Mouse (Mus musculus) forebrain, postnatal 0 days (tissue): ENCODE data around the gene Cpm. TPM values are rescaled to one million over a fixed set of nuclear protein-coding genes. Genes with fewer than 3 reads are reported as not detected.

Experiments used
- ATAC-seq: fragments of 200-750 bp; cut with Nextera tagmentation; 2 replicates; pipeline ENCODE4 v1.8.0; 2017; ENCODE audit warnings: mild to moderate bottlenecking, moderate library complexity
- DNase-seq: peaks from one replicate; pipeline ENCODE4 v3.0.0-alpha.2; 2015
- H3K27ac ChIP-seq: fragments of 300-500 bp; sonication (generic); 2 replicates; pipeline ENCODE4 v1.5.1; 2014; ENCODE audit warnings: low read depth, mild to moderate bottlenecking, antibody characterized with exemption, low read length, moderate library complexity, mixed read lengths
- H3K27me3 ChIP-seq: fragments of 300-500 bp; sonication (generic); 2 replicates; pipeline ENCODE4 v1.6.1; 2014; ENCODE audit warnings: mild to moderate bottlenecking, low read length, mixed read lengths; ENCODE audit not compliant: insufficient read depth
- H3K36me3 ChIP-seq: fragments of 300-500 bp; sonication (generic); 2 replicates; pipeline ENCODE4 v1.6.1; 2014; ENCODE audit warnings: mild to moderate bottlenecking, moderate library complexity; ENCODE audit not compliant: insufficient read depth
- H3K4me1 ChIP-seq: fragments of 300-500 bp; sonication (generic); 2 replicates; pipeline ENCODE4 v1.6.1; 2014; ENCODE audit warnings: antibody characterized with exemption; ENCODE audit not compliant: insufficient read depth
- H3K4me2 ChIP-seq: fragments of 300-500 bp; sonication (generic); 2 replicates; pipeline ENCODE4 v1.6.1; 2014; ENCODE audit warnings: low read depth, mild to moderate bottlenecking, moderate library complexity
- H3K4me3 ChIP-seq: fragments of 300-500 bp; sonication (generic); 2 replicates; pipeline ENCODE4 v1.5.1; 2014; ENCODE audit warnings: low read depth, low read length, mixed read lengths
- H3K9ac ChIP-seq: fragments of 300-500 bp; sonication (generic); 2 replicates; pipeline ENCODE4 v1.6.1; 2014; ENCODE audit warnings: mild to moderate bottlenecking
- H3K9me3 ChIP-seq: fragments of 300-500 bp; sonication (generic); 2 replicates; pipeline ENCODE4 v1.6.1; 2016; ENCODE audit warnings: low read length
- CTCF ChIP-seq: sonication (generic); IDR thresholded peaks from 2 replicates; pipeline ENCODE4 v1.5.1; 2016; ENCODE audit warnings: antibody characterized with exemption, control low read depth, low read depth
- WGBS: fragments of 180-500 bp; shearing (Covaris S2); extraction: QIAGEN DNeasy Blood & Tissue Kit; methylation state at CpG from one replicate; pipeline ENCODE4 v1.1.7; 2014; 5-methylcytosine and 5-hydroxymethylcytosine counted together
- polyA plus RNA-seq: library from polyadenylated mRNA; unstranded; fragments of >200 nt; fragmentation: Nextera tagmentation; extraction: Ambion mirVana; gene quantifications from 2 replicates; pipeline ENCODE4 v1.2.1, GENCODE M21; 2015
- total RNA-seq: library from RNA; depleted of rRNA; stranded (reverse); fragments of >200 nt; gene quantifications from 2 replicates; pipeline ENCODE4 v1.2.3, GENCODE M21; 2014

Gene Cpm
- total and polyA plus RNA-seq, 2 experiments from 2014 or later: 3.4 to 7.5 TPM

- no peak overlapping the region for H3K9ac ChIP-seq
- H3K4me1 ChIP-seq: no peaks in the 10 kb centered on the region
- H3K27me3 ChIP-seq: no peaks in the 10 kb centered on the region
- WGBS: 75% methylated on average over 14 of the region's 14 CpGs
- H3K4me3 ChIP-seq: no peak overlapping the region
- no peak overlapping the region for H3K4me2 ChIP-seq
- no peak overlapping the region for H3K27ac ChIP-seq
- no peaks in the 10 kb centered on the region for H3K36me3 ChIP-seq
- ATAC-seq: no peak
- no peak for TF ChIP-seq CTCF
- no peaks in the 10 kb centered on the region for H3K9me3 ChIP-seq
- no peak for DNase-seq
These were observed 34.0 kb downstream of the Cpm start for GRCm38 (mm10) chr10:117663056-117663864.

- no peak for TF ChIP-seq CTCF
- H3K4me3 ChIP-seq: no peak overlapping the region
- H3K4me2 ChIP-seq: no peak overlapping the region
- H3K27me3 ChIP-seq: no peaks in the 10 kb centered on the region
- ATAC-seq: no peak
- no peak for DNase-seq
- no peak overlapping the region for H3K9ac ChIP-seq
- WGBS: 29% methylated on average over 9 of the region's 9 CpGs
- H3K36me3 ChIP-seq: no peaks in the 10 kb centered on the region
- no peaks in the 10 kb centered on the region for H3K4me1 ChIP-seq
- H3K9me3 ChIP-seq: no peaks in the 10 kb centered on the region
- H3K27ac ChIP-seq: no peak overlapping the region
These were observed 34.5 kb downstream of the Cpm start for GRCm38 (mm10) chr10:117663865-117664200.

- 66% methylated on average over 14 of the region's 14 CpGs for WGBS
- H3K4me2 ChIP-seq: no peak overlapping the region
- H3K4me1 ChIP-seq: no peaks in the 10 kb centered on the region
These were observed 35.1 kb downstream of the Cpm start for GRCm38 (mm10) chr10:117664208-117664925.

GRCm38 (mm10) chr10:117664926-117665209 is 35.6 kb downstream of the Cpm start:
- H3K27me3 ChIP-seq: no peaks in the 10 kb centered on the region
- H3K4me2 ChIP-seq: no peak overlapping the region
- H3K4me3 ChIP-seq: no peak overlapping the region
- TF ChIP-seq CTCF: no peak
- ATAC-seq (no peak), DNase-seq (no peak)
- no peak overlapping the region for H3K9ac ChIP-seq
- H3K9me3 ChIP-seq: no peaks in the 10 kb centered on the region
- no peaks in the 10 kb centered on the region for H3K36me3 ChIP-seq
- H3K4me1 ChIP-seq: no peaks in the 10 kb centered on the region
- no peak overlapping the region for H3K27ac ChIP-seq

More at GRCm38 (mm10) chr10:117664208-117664925, 35.1 kb downstream of the Cpm start:
- Histone ChIP-seq H3K4me3 (no peak overlapping the region), H3K27ac (no peak overlapping the region), H3K9ac (no peak overlapping the region), H3K9me3 (no peaks in the 10 kb centered on the region), H3K27me3 (no peaks in the 10 kb centered on the region), H3K36me3 (no peaks in the 10 kb centered on the region)
- ATAC-seq (no peak), DNase-seq (no peak)
- no peak for TF ChIP-seq CTCF

GRCm38 (mm10) chr10:117665376-117666275 is 36.3 kb downstream of the Cpm start:
- Histone ChIP-seq H3K27me3 (no peaks in the 10 kb centered on the region), H3K4me2 (no peak overlapping the region), H3K4me3 (no peak overlapping the region), H3K4me1 (no peaks in the 10 kb centered on the region), H3K9ac (no peak overlapping the region), H3K27ac (no peak overlapping the region), H3K36me3 (no peaks in the 10 kb centered on the region), H3K9me3 (no peaks in the 10 kb centered on the region)
- DNase-seq: no peak
- no peak for ATAC-seq
- WGBS: 59% methylated on average over 9 of the region's 9 CpGs
- TF ChIP-seq CTCF: no peak

- no peaks in the 10 kb centered on the region for H3K4me1 ChIP-seq
- no peak for ATAC-seq
- no peak for DNase-seq
- 93% methylated on average over 3 of the region's 3 CpGs for WGBS
- TF ChIP-seq CTCF: no peak
- no peaks in the 10 kb centered on the region for H3K9me3 ChIP-seq
- no peak overlapping the region for H3K9ac ChIP-seq
- H3K4me3 ChIP-seq: no peak overlapping the region
- H3K36me3 ChIP-seq: no peaks in the 10 kb centered on the region
- H3K27ac ChIP-seq: no peak overlapping the region
- H3K4me2 ChIP-seq: no peak overlapping the region
- no peaks in the 10 kb centered on the region for H3K27me3 ChIP-seq
These were observed 37.1 kb downstream of the Cpm start for GRCm38 (mm10) chr10:117666361-117666760.
